Mouse (Mus musculus) layer of hippocampus, postnatal 25 days (tissue): ENCODE measurements around the gene Efna5. TPM values are rescaled to one million over a fixed set of nuclear protein-coding genes. Genes with fewer than 3 reads are reported as not detected.

Experiments
- DNase-seq, 2 experiments: peaks; one replicate each; pipeline ENCODE4 v3.0.0; 2022; ENCODE audit warnings: mixed read lengths in 2 of 2, low spot score in 1 of 2; ENCODE audit errors: extremely low spot score in 1 of 2
- total RNA-seq, 2 experiments: library from RNA; stranded (reverse); gene quantifications; 2 replicates each; pipeline ENCODE4 v1.2.3; 2021

Gene Efna5
- total RNA-seq, result 1 to 10 TPM; 6.9 to 7.2 TPM

- DNase-seq, result peak; percentile 19 to 42
Measured at GRCm38 (mm10) chr17:62881176-62881790, at the start of gene Efna5. Gene Efna5, minus strand, starts transcription at chr17:62881317.

- DNase-seq, result no peak
Measured at GRCm38 (mm10) chr17:62915304-62915703, 34.2 kb upstream of the Efna5 start.

- DNase-seq, result no peak
Measured at GRCm38 (mm10) chr17:62905692-62906445, 24.8 kb upstream of the Efna5 start.

GRCm38 (mm10) chr17:62899066-62899465 lies 17.9 kb upstream of the Efna5 start:
- no peak for DNase-seq

- DNase-seq, result no peak
Measured at GRCm38 (mm10) chr17:62889991-62890390, 8.9 kb upstream of the Efna5 start.

GRCm38 (mm10) chr17:62884129-62884506 lies 3.0 kb upstream of the Efna5 start:
- peak; percentile 64 to 81 for DNase-seq

GRCm38 (mm10) chr17:62883476-62884128 lies 2.5 kb upstream of the Efna5 start:
- DNase-seq, result peak; percentile 23 to 28

GRCm38 (mm10) chr17:62882726-62883475 lies 1.8 kb upstream of the Efna5 start:
- DNase-seq, result peak; percentile 45 to 64

GRCm38 (mm10) chr17:62881791-62882725 lies 941 bp upstream of the Efna5 start:
- DNase-seq, result peak; percentile 26 to 40

GRCm38 (mm10) chr17:62880311-62881175 lies 574 bp downstream of the Efna5 start:
- DNase-seq, result peak; percentile 18 to 27

GRCm38 (mm10) chr17:62879526-62880310 lies 1.4 kb downstream of the Efna5 start:
- peak in 1 of 2 experiments; percentile 5 for DNase-seq

GRCm38 (mm10) chr17:62875727-62876126 lies 5.4 kb downstream of the Efna5 start:
- DNase-seq, result no peak

- DNase-seq, result no peak
Measured at GRCm38 (mm10) chr17:62871928-62872327, 9.2 kb downstream of the Efna5 start.

- DNase-seq, result no peak
Measured at GRCm38 (mm10) chr17:62871191-62871590, 9.9 kb downstream of the Efna5 start.

GRCm38 (mm10) chr17:62870446-62870845 lies 10.7 kb downstream of the Efna5 start:
- no peak for DNase-seq

GRCm38 (mm10) chr17:62864966-62865365 lies 16.2 kb downstream of the Efna5 start:
- no peak for DNase-seq

- no peak for DNase-seq
Measured at GRCm38 (mm10) chr17:62863004-62863403, 18.1 kb downstream of the Efna5 start.
